Mouse (Mus musculus): ENCODE data around the gene Artn. TPM values are rescaled to one million over a fixed set of nuclear protein-coding genes. Genes with fewer than 3 reads are reported as not detected.

Gene Artn
- polyA plus RNA-seq, 1 experiment from 2014 or later = 3.8 TPM

- 12% methylated on average over 8 of the region's 8 CpGs for WGBS
- Histone ChIP-seq H3K9me3 (ENCODE audit: control insufficient read depth, low read length) (no peaks in the 10 kb centered on the region), H3K27me3 (ENCODE audit: control insufficient read depth, insufficient read depth, low read length) (no peaks in the 10 kb centered on the region), H3K36me3 (ENCODE audit: control insufficient read depth, insufficient read depth, low read length) (peaks cover 7% of the 10 kb centered on the region), H3K9ac (ENCODE audit: low read length) (peak overlapping the region; percentile 82), H3K4me3 (ENCODE audit: low read depth, low read length) (peak overlapping the region; percentile 75), H3K4me2 (replicated peaks; ENCODE audit: low read depth) (peak overlapping the region; percentile 99), H3K4me1 (replicated peaks; ENCODE audit: control insufficient read depth, insufficient read depth) (peaks cover 9% of the 10 kb centered on the region), H3K27ac (replicated peaks) (peak overlapping the region; percentile 83)
- ATAC-seq (ENCODE audit: low FRiP score, low TSS enrichment) (0 out of 2 replicates have a peak, but pooled peaks have one; percentile 6), DNase-seq (ENCODE audit: low spot score) (no peak)
- no peak for TF ChIP-seq EP300 (optimal IDR thresholded peaks at IDR 0.05)
- no peak for TF ChIP-seq CTCF (IDR thresholded peaks at IDR 0.05; ENCODE audit: low read depth)
Measured at GRCm38 (mm10) chr4:117914031-117914430, 15.5 kb downstream of the Artn start.

- Histone ChIP-seq H3K27ac (replicated peaks) (no peak overlapping the region), H3K27me3 (ENCODE audit: control insufficient read depth, insufficient read depth, low read length) (no peaks in the 10 kb centered on the region), H3K4me3 (ENCODE audit: low read depth, low read length) (peak overlapping the region; percentile 75), H3K9me3 (ENCODE audit: control insufficient read depth, low read length) (no peaks in the 10 kb centered on the region), H3K9ac (ENCODE audit: low read length) (peak overlapping the region; percentile 82; the same call in 1 of the 2 replicates), H3K36me3 (ENCODE audit: control insufficient read depth, insufficient read depth, low read length) (peaks cover 7% of the 10 kb centered on the region), H3K4me1 (replicated peaks; ENCODE audit: control insufficient read depth, insufficient read depth) (peaks cover 9% of the 10 kb centered on the region), H3K4me2 (replicated peaks; ENCODE audit: low read depth) (peak overlapping the region; percentile 99)
- ATAC-seq (ENCODE audit: low FRiP score, low TSS enrichment) (no peak), DNase-seq (ENCODE audit: low spot score) (peak; percentile 36)
- TF ChIP-seq CTCF (IDR thresholded peaks at IDR 0.05; ENCODE audit: low read depth) (no peak), EP300 (optimal IDR thresholded peaks at IDR 0.05) (no peak)
- 53% methylated on average over 3 of the region's 3 CpGs for WGBS
Measured at GRCm38 (mm10) chr4:117913421-117913820, 16.1 kb downstream of the Artn start.

- no peaks in the 10 kb centered on the region for H3K27me3 ChIP-seq (ENCODE audit: control insufficient read depth, insufficient read depth, low read length)
- peak overlapping the region; percentile 38; the same call in 1 of the 2 replicates for H3K9ac ChIP-seq (ENCODE audit: low read length)
- H3K9me3 ChIP-seq (ENCODE audit: control insufficient read depth, low read length) = no peaks in the 10 kb centered on the region
- H3K36me3 ChIP-seq (ENCODE audit: control insufficient read depth, insufficient read depth, low read length) = peaks cover 7% of the 10 kb centered on the region
- H3K27ac ChIP-seq (replicated peaks) = peak overlapping the region; percentile 18; the same call in 1 of the 2 replicates
- no peak for ATAC-seq (ENCODE audit: low FRiP score, low TSS enrichment)
- TF ChIP-seq EP300 (optimal IDR thresholded peaks at IDR 0.05) = no peak
- no peak for TF ChIP-seq CTCF (IDR thresholded peaks at IDR 0.05; ENCODE audit: low read depth)
- 40% methylated on average over 7 of the region's 7 CpGs for WGBS
- peaks cover 9% of the 10 kb centered on the region for H3K4me1 ChIP-seq (replicated peaks; ENCODE audit: control insufficient read depth, insufficient read depth)
- H3K4me3 ChIP-seq (ENCODE audit: low read depth, low read length) = 0 out of 2 replicates have a peak overlapping the region, but pooled peaks have one; percentile 75
- H3K4me2 ChIP-seq (replicated peaks; ENCODE audit: low read depth) = peak overlapping the region; percentile 99; the same call in 1 of the 2 replicates
- no peak for DNase-seq (ENCODE audit: low spot score)
Measured at GRCm38 (mm10) chr4:117912685-117913273, 16.8 kb downstream of the Artn start.

GRCm38 (mm10) chr4:117912131-117912561 lies 17.4 kb downstream of the Artn start:
- 91% methylated on average over 13 of the region's 13 CpGs for whole genome bisulfite sequencing
- Histone ChIP-seq H3K4me1 (replicated peaks; ENCODE audit: control insufficient read depth, insufficient read depth) (peaks cover 9% of the 10 kb centered on the region), H3K27me3 (ENCODE audit: control insufficient read depth, insufficient read depth, low read length) (no peaks in the 10 kb centered on the region), H3K9me3 (ENCODE audit: control insufficient read depth, low read length) (no peaks in the 10 kb centered on the region), H3K36me3 (ENCODE audit: control insufficient read depth, insufficient read depth, low read length) (peaks cover 7% of the 10 kb centered on the region), H3K9ac (ENCODE audit: low read length) (no peak overlapping the region), H3K4me2 (replicated peaks; ENCODE audit: low read depth) (no peak overlapping the region), H3K4me3 (ENCODE audit: low read depth, low read length) (no peak overlapping the region), H3K27ac (replicated peaks) (no peak overlapping the region)
- no peak for TF ChIP-seq EP300 (optimal IDR thresholded peaks at IDR 0.05)
- no peak for TF ChIP-seq CTCF (IDR thresholded peaks at IDR 0.05; ENCODE audit: low read depth)
- no peak for DNase-seq (ENCODE audit: low spot score)
- no peak for ATAC-seq (ENCODE audit: low FRiP score, low TSS enrichment)

GRCm38 (mm10) chr4:117908834-117909453 lies 20.6 kb downstream of the Artn start:
- H3K9me3 ChIP-seq (ENCODE audit: control insufficient read depth, low read length) = no peaks in the 10 kb centered on the region
- H3K4me1 ChIP-seq (replicated peaks; ENCODE audit: control insufficient read depth, insufficient read depth) = peaks cover 7% of the 10 kb centered on the region
- no peak for DNase-seq (ENCODE audit: low spot score)
- H3K27ac ChIP-seq (replicated peaks) = no peak overlapping the region
- 0 out of 2 replicates have a peak, but pooled peaks have one; percentile 14 for ATAC-seq (ENCODE audit: low FRiP score, low TSS enrichment)
- H3K4me2 ChIP-seq (replicated peaks; ENCODE audit: low read depth) = no peak overlapping the region
- H3K27me3 ChIP-seq (ENCODE audit: control insufficient read depth, insufficient read depth, low read length) = no peaks in the 10 kb centered on the region
- no peak overlapping the region for H3K4me3 ChIP-seq (ENCODE audit: low read depth, low read length)
- H3K36me3 ChIP-seq (ENCODE audit: control insufficient read depth, insufficient read depth, low read length) = peaks cover 14% of the 10 kb centered on the region
- 73% methylated on average over 8 of the region's 8 CpGs for WGBS
- TF ChIP-seq CTCF (IDR thresholded peaks at IDR 0.05; ENCODE audit: low read depth) (no peak), EP300 (optimal IDR thresholded peaks at IDR 0.05) (no peak)
- no peak overlapping the region for H3K9ac ChIP-seq (ENCODE audit: low read length)

- H3K9ac ChIP-seq (ENCODE audit: low read length) = no peak overlapping the region
- no peak for ATAC-seq (ENCODE audit: low FRiP score, low TSS enrichment)
- H3K4me1 ChIP-seq (replicated peaks; ENCODE audit: control insufficient read depth, insufficient read depth) = no peaks in the 10 kb centered on the region
- H3K27me3 ChIP-seq (ENCODE audit: control insufficient read depth, insufficient read depth, low read length) = no peaks in the 10 kb centered on the region
- H3K4me2 ChIP-seq (replicated peaks; ENCODE audit: low read depth) = no peak overlapping the region
- DNase-seq (ENCODE audit: low spot score) = no peak
- no peak overlapping the region for H3K27ac ChIP-seq (replicated peaks)
- TF ChIP-seq CTCF (IDR thresholded peaks at IDR 0.05; ENCODE audit: low read depth) = no peak
- no peak for TF ChIP-seq EP300 (optimal IDR thresholded peaks at IDR 0.05)
- peaks cover 27% of the 10 kb centered on the region for H3K36me3 ChIP-seq (ENCODE audit: control insufficient read depth, insufficient read depth, low read length)
- H3K9me3 ChIP-seq (ENCODE audit: control insufficient read depth, low read length) = no peaks in the 10 kb centered on the region
- 51% methylated on average over 3 of the region's 3 CpGs for WGBS
- no peak overlapping the region for H3K4me3 ChIP-seq (ENCODE audit: low read depth, low read length)
Measured at GRCm38 (mm10) chr4:117906196-117906595, 23.4 kb downstream of the Artn start.
